Mouse (Mus musculus) forebrain, embryonic 11.5 days (tissue): ENCODE results near the gene Itgad. TPM values are rescaled to one million over a fixed set of nuclear protein-coding genes. Genes with fewer than 3 reads are reported as not detected.
A peak's percentile ranks its signal among the peaks of the same experiment; 100 is the strongest.

Source experiments
- ATAC-seq: fragments of 200-750 bp; cut with Nextera tagmentation; replicated peaks from 2 replicates; pipeline ENCODE4 v1.8.0; 2017; ENCODE audit warnings: moderate TSS enrichment; ENCODE audit not compliant: low FRiP score
- DNase-seq: peaks from one replicate; pipeline ENCODE4 v3.0.0-alpha.2; 2017; ENCODE audit warnings: low spot score
- H3K27ac ChIP-seq: fragments of 300-500 bp; sonication (generic); 2 replicates; pipeline ENCODE4 v1.5.1; 2014; ENCODE audit warnings: low read depth, low read length
- H3K27me3 ChIP-seq: fragments of 300-500 bp; sonication (generic); 2 replicates; pipeline ENCODE4 v1.6.1; 2014; ENCODE audit warnings: mild to moderate bottlenecking, low read length, mixed read lengths; ENCODE audit not compliant: control insufficient read depth, insufficient read depth
- H3K36me3 ChIP-seq: fragments of 300-500 bp; sonication (generic); 2 replicates; pipeline ENCODE4 v1.6.1; 2014; ENCODE audit warnings: mild to moderate bottlenecking, low read length, moderate library complexity, mixed read lengths; ENCODE audit not compliant: control insufficient read depth, insufficient read depth
- H3K4me1 ChIP-seq: fragments of 300-500 bp; sonication (generic); replicated peaks from 2 replicates; pipeline ENCODE4 v1.6.1; 2014; ENCODE audit warnings: low read length, mixed read lengths; ENCODE audit not compliant: control insufficient read depth, insufficient read depth
- H3K4me2 ChIP-seq: fragments of 300-500 bp; sonication (generic); 2 replicates; pipeline ENCODE4 v1.6.1; 2014; ENCODE audit warnings: low read depth, mild to moderate bottlenecking, low read length, moderate library complexity, mixed read lengths; ENCODE audit not compliant: severe bottlenecking
- H3K4me3 ChIP-seq: fragments of 300-500 bp; sonication (generic); 2 replicates; pipeline ENCODE4 v1.5.1; 2014; ENCODE audit warnings: low read depth, low read length
- H3K9ac ChIP-seq: fragments of 300-500 bp; sonication (generic); 2 replicates; pipeline ENCODE4 v1.6.1; 2014; ENCODE audit warnings: low read length
- H3K9me3 ChIP-seq: fragments of 300-500 bp; sonication (generic); 2 replicates; pipeline ENCODE4 v1.6.1; 2016; ENCODE audit warnings: low read length, mixed read lengths; ENCODE audit not compliant: control insufficient read depth
- WGBS: fragments of 180-500 bp; shearing (Covaris S2); extraction: QIAGEN DNeasy Blood & Tissue Kit; methylation state at CpG from one replicate; pipeline ENCODE4 v1.1.7; 2014; 5-methylcytosine and 5-hydroxymethylcytosine counted together
- polyA plus RNA-seq: library from polyadenylated mRNA; unstranded; fragments of >200 nt; fragmentation: Nextera tagmentation; extraction: Ambion mirVana; gene quantifications from 2 replicates; pipeline ENCODE4 v1.2.1, GENCODE M21; 2014

Itgad gene
- polyA plus RNA-seq, 1 experiment from 2014 or later = not detected

GRCm38 (mm10) chr7:128270431-128270850, 116.3 kb downstream of the Itgad start:
- Histone ChIP-seq H3K4me1 (no peaks in the 10 kb centered on the region), H3K4me3 (no peak overlapping the region), H3K27ac (no peak overlapping the region), H3K4me2 (no peak overlapping the region), H3K36me3 (peaks cover 4% of the 10 kb centered on the region; the same call in 1 of the 2 replicates), H3K9ac (no peak overlapping the region), H3K9me3 (no peaks in the 10 kb centered on the region), H3K27me3 (no peaks in the 10 kb centered on the region)
- 60% methylated on average over 13 of the region's 13 CpGs for WGBS
- DNase-seq = peak; percentile 60
- ATAC-seq = peak; percentile 49; the same call in 1 of the 2 replicates

- ATAC-seq (no peak), DNase-seq (peak; percentile 42)
- Histone ChIP-seq H3K27me3 (no peaks in the 10 kb centered on the region), H3K36me3 (peaks cover 4% of the 10 kb centered on the region; the same call in 1 of the 2 replicates), H3K9ac (no peak overlapping the region), H3K9me3 (no peaks in the 10 kb centered on the region), H3K27ac (no peak overlapping the region), H3K4me1 (no peaks in the 10 kb centered on the region), H3K4me2 (no peak overlapping the region), H3K4me3 (no peak overlapping the region)
- WGBS = 94% methylated on average over 9 of the region's 9 CpGs
Measured at GRCm38 (mm10) chr7:128271496-128271895, 117.3 kb downstream of the Itgad start.

Other genes starting within 250 kb of the Itgad start
- gene Kat8, start 241.9 kb upstream of the Itgad start, polyA plus RNA-seq = 55.9 and 58.3 TPM in 2 replicates
- 1.8 and 3.1 TPM in 2 replicates for gene Prss8, start 224.3 kb upstream of the Itgad start, polyA plus RNA-seq
- gene Prss36, start 207.7 kb upstream of the Itgad start, polyA plus RNA-seq = 10.4 and 10.7 TPM in 2 replicates
- 44.7 and 62.6 TPM in 2 replicates for gene Fus, start 186.9 kb upstream of the Itgad start, polyA plus RNA-seq
- gene Pycard, start 160.5 kb upstream of the Itgad start, polyA plus RNA-seq = 4.2 and 7.0 TPM in 2 replicates
- not detected in 2 replicates for gene Trim72, start 150.4 kb upstream of the Itgad start, polyA plus RNA-seq
- gene Itgam, start 91.7 kb upstream of the Itgad start, polyA plus RNA-seq = 0.40 and 0.57 TPM in 2 replicates
- not detected in 2 replicates for gene Gm49368, start 91.7 kb upstream of the Itgad start, polyA plus RNA-seq
- not detected in 2 replicates for gene Itgax, start 24.8 kb upstream of the Itgad start, polyA plus RNA-seq
- not detected in 2 replicates for gene Cox6a2, start 52.0 kb downstream of the Itgad start, polyA plus RNA-seq
- gene Armc5, start 83.0 kb downstream of the Itgad start, polyA plus RNA-seq = 11.8 and 13.3 TPM in 2 replicates
- 13.2 and 13.3 TPM in 2 replicates for gene 9130023H24Rik, start 83.7 kb downstream of the Itgad start, polyA plus RNA-seq
- 34.1 and 35.5 TPM in 2 replicates for gene Tgfb1i1, start 92.4 kb downstream of the Itgad start, polyA plus RNA-seq
- gene Slc5a2, start 111.3 kb downstream of the Itgad start, polyA plus RNA-seq = 0.35 TPM in 1 of 2 replicates, not detected in the other
- gene BC017158, start 143.8 kb downstream of the Itgad start, polyA plus RNA-seq = 23.8 and 24.9 TPM in 2 replicates